Mouse (Mus musculus) neural tube, embryonic 10.5 days (tissue): ENCODE measurements around the gene Leprot.

ENCODE experiments used
- DNase-seq: peaks from one replicate; pipeline ENCODE4 v3.0.0-alpha.2; 2017; ENCODE audit warnings: low spot score; ENCODE audit errors: extremely low spot score

Gene Leprot

GRCm38 (mm10) chr4:101664160-101664750 is 16.7 kb downstream of the Leprot start:
- peak; percentile 61 for DNase-seq

- DNase-seq: no peak
Measured at GRCm38 (mm10) chr4:101664766-101665165, 17.2 kb downstream of the Leprot start.

DNA sequence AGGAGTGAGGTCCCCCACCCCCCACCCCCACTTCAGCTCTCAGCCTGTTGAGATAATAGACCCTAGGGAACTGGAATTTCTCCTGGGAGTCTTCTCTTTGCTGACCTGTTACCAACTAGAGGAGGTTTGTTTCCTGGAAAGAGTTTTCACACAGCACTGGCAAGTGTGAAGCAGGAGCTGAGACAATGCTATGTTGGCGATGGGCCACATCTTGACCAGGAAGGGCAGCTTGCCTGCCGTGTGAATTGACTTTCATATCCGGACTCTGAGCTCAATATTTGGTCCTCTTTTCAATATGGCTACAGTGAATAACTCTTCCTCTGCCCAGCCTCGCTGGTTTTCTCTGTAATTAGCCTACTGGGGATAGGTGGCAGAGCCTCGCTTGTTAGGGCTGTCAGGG is 21.6 kb downstream of the Leprot start:
- DNase-seq: no peak

DNA sequence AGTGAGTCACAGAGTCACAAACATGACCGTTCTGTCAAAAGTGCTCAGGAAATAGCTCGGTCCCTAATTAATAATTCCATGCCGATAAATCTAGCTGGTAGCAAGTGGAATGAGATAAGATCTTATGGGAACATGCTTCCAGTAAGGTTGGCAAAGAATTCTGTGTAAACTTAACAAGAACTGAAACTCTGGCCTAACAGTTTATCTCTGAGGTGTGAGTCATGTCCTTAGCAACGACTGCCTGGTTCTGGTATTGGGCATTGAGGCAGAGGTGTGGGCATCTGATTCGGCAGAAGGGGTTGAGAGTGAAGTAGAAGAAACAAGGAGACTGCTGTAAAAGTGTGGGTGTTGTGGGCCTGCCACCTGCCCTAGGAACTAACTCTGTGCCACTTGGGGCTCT is 22.3 kb downstream of the Leprot start:
- no peak for DNase-seq

- no peak for DNase-seq
Measured at GRCm38 (mm10) chr4:101674790-101675189, 27.3 kb downstream of the Leprot start.

DNA sequence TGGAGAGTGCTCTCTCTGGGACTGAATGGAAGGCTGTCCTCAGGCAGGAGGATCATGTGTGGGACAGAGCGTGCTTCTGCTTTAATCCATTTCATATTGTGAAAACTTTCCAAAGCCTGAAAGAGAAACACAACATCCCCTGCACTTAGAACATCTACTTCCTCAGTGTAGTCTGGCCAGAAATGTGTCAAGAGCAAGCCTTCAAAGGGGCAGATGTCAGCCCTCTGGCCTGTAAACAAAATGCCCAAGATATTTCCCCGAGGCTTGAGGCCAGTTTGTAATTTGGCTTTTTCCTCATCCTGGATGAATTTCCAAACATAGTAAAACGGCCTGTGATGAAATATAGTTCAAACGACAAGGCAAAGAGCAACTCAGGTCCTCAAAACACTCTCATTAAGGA is 28.2 kb downstream of the Leprot start:
- no peak for DNase-seq

DNA sequence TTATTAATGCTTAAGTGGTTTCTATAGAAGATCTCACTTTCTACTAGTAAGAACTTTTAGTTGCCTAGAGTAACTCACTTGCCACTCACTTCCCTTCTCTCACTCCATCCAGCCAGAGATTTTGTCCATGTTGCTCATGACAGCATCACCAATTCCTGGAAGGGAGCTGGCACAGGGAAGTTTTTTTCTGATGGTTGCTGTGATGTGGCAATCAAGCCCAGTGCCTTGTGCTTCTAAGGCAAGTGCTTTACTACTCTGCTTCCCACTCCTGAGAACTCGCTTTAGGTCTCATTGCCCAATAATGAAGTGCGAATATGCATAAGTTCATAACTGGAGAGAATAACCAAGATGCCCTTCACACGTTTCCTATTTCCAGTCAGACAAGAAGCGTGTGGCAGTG is 35.1 kb downstream of the Leprot start:
- DNase-seq: no peak

- no peak for DNase-seq
Measured at GRCm38 (mm10) chr4:101683086-101683485, 35.6 kb downstream of the Leprot start.

DNA sequence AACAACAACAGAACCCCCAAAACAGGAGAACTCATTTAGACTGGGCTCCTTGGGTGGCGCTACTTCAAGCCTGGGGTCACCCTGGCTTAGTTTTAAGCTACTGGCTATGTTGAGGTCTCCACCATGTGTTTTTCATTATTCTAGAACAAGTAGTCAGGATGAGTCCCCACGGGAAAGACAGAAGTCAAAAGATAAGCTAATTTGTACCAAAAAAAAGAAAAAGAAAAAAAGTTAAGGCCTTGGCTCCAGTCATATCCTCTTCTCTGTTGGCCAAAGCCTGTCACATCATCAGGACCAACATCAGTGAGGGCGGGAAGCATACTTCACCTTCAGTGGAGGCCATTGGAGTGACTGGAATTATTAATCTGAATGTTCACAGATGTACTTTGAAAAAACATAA is 37.3 kb downstream of the Leprot start:
- no peak for DNase-seq

- DNase-seq: no peak
Measured at GRCm38 (mm10) chr4:101686227-101686810, 38.8 kb downstream of the Leprot start.

- no peak for DNase-seq
Measured at GRCm38 (mm10) chr4:101689241-101689640, 41.7 kb downstream of the Leprot start.

DNA sequence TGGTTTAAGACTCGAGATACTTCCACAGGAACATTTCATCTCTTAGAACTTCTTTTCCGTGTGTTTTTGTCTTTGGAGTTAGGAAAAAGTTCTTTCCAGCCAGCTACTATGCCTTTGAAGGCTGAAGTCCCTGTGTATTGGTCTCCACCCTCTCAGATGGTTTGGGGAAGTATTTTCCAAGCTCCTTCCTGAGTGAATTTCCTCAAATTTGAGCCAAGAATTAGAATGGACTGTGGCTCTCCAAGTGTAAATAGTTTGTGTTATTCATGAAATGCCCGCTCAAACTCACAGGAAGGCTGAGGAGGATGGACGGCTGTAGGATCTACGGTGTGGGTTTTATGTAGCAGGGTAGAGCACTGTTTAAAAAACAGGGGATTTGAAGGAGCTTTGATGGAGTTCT is 42.1 kb downstream of the Leprot start:
- DNase-seq: no peak

DNA sequence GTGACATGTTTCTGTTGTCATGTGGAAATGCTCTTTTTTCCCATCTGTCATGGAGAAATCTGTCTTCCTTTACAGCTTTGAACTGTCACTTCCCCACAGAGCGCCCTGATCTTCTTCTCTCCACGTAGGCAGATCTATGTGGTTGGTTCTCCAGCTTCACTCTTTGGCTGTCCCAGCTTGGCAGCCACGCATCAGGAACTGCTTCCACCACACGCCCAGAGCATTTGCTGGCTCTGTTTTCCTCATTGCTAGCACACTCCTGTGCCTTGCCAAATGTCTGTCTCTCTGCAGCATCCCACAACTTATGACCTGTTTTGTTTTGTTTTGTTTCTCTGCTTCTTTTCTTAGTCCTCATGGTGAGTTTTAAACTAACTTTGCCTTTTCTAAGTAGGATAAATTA is 45.4 kb downstream of the Leprot start:
- DNase-seq: no peak

- no peak for DNase-seq
Measured at GRCm38 (mm10) chr4:101694529-101694928, 47.0 kb downstream of the Leprot start.

GRCm38 (mm10) chr4:101697236-101697635 is 49.7 kb downstream of the Leprot start:
- DNase-seq: no peak

DNA sequence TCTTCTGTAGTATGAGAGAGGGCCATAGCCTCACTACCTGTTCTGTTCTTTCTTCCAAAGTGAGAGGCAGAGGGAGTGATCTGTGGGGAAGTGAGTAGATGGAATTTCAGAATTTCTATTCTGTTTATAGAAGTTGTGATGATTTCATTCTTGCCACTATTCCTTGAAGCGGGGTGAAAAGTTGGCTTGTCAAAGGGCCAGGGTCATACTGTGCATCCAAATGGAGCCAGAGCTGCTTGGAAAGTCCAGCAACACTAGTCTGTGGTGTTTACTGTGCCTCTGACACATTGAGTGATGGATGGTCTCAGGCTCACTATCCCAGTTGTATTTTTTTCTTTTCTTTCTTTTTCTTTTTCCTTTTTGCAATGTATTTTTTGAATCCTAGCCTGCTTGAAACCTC is 51.9 kb downstream of the Leprot start:
- no peak for DNase-seq

GRCm38 (mm10) chr4:101700892-101701640 is 53.5 kb downstream of the Leprot start:
- no peak for DNase-seq

GRCm38 (mm10) chr4:101705325-101705724 is 57.8 kb downstream of the Leprot start:
- no peak for DNase-seq

GRCm38 (mm10) chr4:101707234-101707633 is 59.7 kb downstream of the Leprot start:
- peak; percentile 26 for DNase-seq

- no peak for DNase-seq
Measured at GRCm38 (mm10) chr4:101707953-101708352, 60.4 kb downstream of the Leprot start.
